Mouse (Mus musculus) adrenal gland, adult (tissue): Measurements from ENCODE around the gene Fam213a.

Experiments used
- DNase-seq, 2 experiments: peaks; one replicate each; pipeline ENCODE4 v3.0.0; 2022 to 2023; ENCODE audit warnings: low spot score in 1 of 2; ENCODE audit not compliant: inconsistent age in 2 of 2

Gene Fam213a

GRCm38 (mm10) chr14:40963501-40964213 lies 49.9 kb downstream of the Fam213a start:
- no peak for DNase-seq

- no peak for DNase-seq
Observed at GRCm38 (mm10) chr14:40962365-40963290, 51.0 kb downstream of the Fam213a start.

- DNase-seq, result no peak
Observed at GRCm38 (mm10) chr14:40960237-40960636, 53.4 kb downstream of the Fam213a start.

GRCm38 (mm10) chr14:40959586-40959985 lies 54.0 kb downstream of the Fam213a start:
- no peak for DNase-seq

- DNase-seq, result peak in 1 of 2 experiments; percentile 44
Observed at GRCm38 (mm10) chr14:40958986-40959381, 54.6 kb downstream of the Fam213a start.

- peak in 1 of 2 experiments; percentile 69 for DNase-seq
Observed at GRCm38 (mm10) chr14:40958083-40958985, 55.3 kb downstream of the Fam213a start.

- no peak for DNase-seq
Observed at GRCm38 (mm10) chr14:40957607-40958006, 56.0 kb downstream of the Fam213a start.

- peak in 1 of 2 experiments; percentile 60 for DNase-seq
Observed at GRCm38 (mm10) chr14:40956252-40957146, 57.1 kb downstream of the Fam213a start.

GRCm38 (mm10) chr14:40955596-40956251 lies 57.9 kb downstream of the Fam213a start:
- DNase-seq, result peak in 1 of 2 experiments; percentile 44

GRCm38 (mm10) chr14:40955146-40955545 lies 58.4 kb downstream of the Fam213a start:
- peak in 1 of 2 experiments; percentile 36 for DNase-seq

GRCm38 (mm10) chr14:40953381-40953780 lies 60.2 kb downstream of the Fam213a start:
- DNase-seq, result no peak

- DNase-seq, result no peak
Observed at GRCm38 (mm10) chr14:40952715-40953114, 60.9 kb downstream of the Fam213a start.

- DNase-seq, result no peak
Observed at GRCm38 (mm10) chr14:40952301-40952700, 61.3 kb downstream of the Fam213a start.

- DNase-seq, result no peak
Observed at GRCm38 (mm10) chr14:40949730-40950614, 63.6 kb downstream of the Fam213a start.

GRCm38 (mm10) chr14:40949047-40949446 lies 64.5 kb downstream of the Fam213a start:
- no peak for DNase-seq

GRCm38 (mm10) chr14:40948522-40948921 lies 65.1 kb downstream of the Fam213a start:
- no peak for DNase-seq

- DNase-seq, result peak in 1 of 2 experiments; percentile 54
Observed at GRCm38 (mm10) chr14:40947431-40948394, 65.9 kb downstream of the Fam213a start.
